In genomic region chr14:29443091-29444026, GRCm38 (mm10) we compare ENCODE assay signal across 8 mouse cellular contexts.
DNase-seq lines count a peak whose midpoint lies in the region; ATAC-seq and TF ChIP-seq lines count a peak whose summit lies in the region.

No protein-coding gene starts in this region.

- no peaks in the 10 kb centered on the region for H3K4me1 ChIP-seq in lung, embryonic 14.5 days (ENCODE audit: insufficient read depth)

- H3K27me3 ChIP-seq in lung, embryonic 14.5 days (ENCODE audit: insufficient read depth, low read length): no peaks in the 10 kb centered on the region

- H3K9me3 ChIP-seq in lung, embryonic 14.5 days (ENCODE audit: low read depth, low read length): no peaks in the 10 kb centered on the region

- peak overlapping the region; percentile 23; the same call in 1 of the 2 replicates for H3K4me2 ChIP-seq in lung, embryonic 14.5 days

- 31% methylated on average over 15 of the region's 15 CpGs for WGBS in lung, embryonic 14.5 days

- ATAC-seq in lung, embryonic 14.5 days (ENCODE audit: insufficient read depth): no peak
- ATAC-seq in activated CD4-positive, CD25-positive, alpha-beta regulatory T cell, adult 4 months: no peak

- H3K9ac ChIP-seq in lung, embryonic 14.5 days: no peak overlapping the region

- peak; percentile 3 to 5 for DNase-seq in B cell, adult 2 months
- DNase-seq in MN1 (ENCODE audit: low spot score): peak; percentile 51
- DNase-seq in cerebellum, postnatal 14 days: peak; percentile 82 to 84
- peak; percentile 48 to 61 for DNase-seq in frontal cortex, postnatal 25 days (ENCODE audit: low spot score in 2 of 2)
- peak; percentile 62 for DNase-seq in kidney, postnatal 14 days
- peak; percentile 88 for DNase-seq in lung, embryonic 14.5 days
- peak; percentile 58 for DNase-seq in right cerebral cortex, adult 18-20 months

- H3K4me3 ChIP-seq in lung, embryonic 14.5 days (ENCODE audit: low read depth, low read length): no peak overlapping the region

- no peaks in the 10 kb centered on the region for H3K36me3 ChIP-seq in lung, embryonic 14.5 days (ENCODE audit: insufficient read depth)

- no peak overlapping the region for H3K27ac ChIP-seq in lung, embryonic 14.5 days (ENCODE audit: low read depth)

- TF ChIP-seq CTCF in lung, embryonic 14.5 days (IDR thresholded peaks at IDR 0.05; ENCODE audit: low read depth): peak; percentile 81

Comparison
In these comparisons a context has a peak if more than half of its experiments do, and no peak if none do; other contexts are left out.
1. DNase-seq: peak in every context shown above with its lines; median percentile 88 in lung, embryonic 14.5 days; 83 in cerebellum, postnatal 14 days; 62 in kidney, postnatal 14 days; 58 in right cerebral cortex, adult 18-20 months; 54 in frontal cortex, postnatal 25 days; 51 in MN1; 4 in B cell, adult 2 months.